In the genomic region with DNA sequence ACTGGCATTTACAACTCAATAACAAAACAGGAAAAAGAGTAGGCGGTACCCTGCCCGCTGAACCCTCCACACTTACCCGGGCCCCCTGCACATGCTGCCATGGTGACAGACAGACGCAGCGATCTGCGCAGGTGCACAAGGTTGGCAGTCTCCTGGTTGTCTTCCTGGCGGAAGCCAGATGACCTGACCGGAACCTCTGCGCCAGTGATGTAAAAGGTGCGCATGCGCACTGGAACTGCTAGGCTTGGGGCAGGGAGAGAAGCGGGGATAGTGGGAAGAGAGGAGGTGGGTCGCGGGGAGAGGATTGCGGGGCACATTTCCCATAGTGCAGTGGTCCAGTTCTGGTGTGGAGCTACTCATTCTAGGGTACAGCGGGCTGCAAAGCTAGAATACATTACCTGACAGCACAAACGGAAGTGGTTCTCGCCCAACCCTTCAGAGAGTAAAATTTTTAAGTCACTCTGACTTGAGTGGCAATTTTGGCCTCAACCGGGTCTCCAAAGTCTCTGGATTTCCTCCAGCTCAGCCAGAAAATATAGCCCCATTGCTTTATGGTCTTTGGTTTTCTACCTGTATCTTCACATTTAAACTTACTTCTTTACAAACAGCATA, we compare ENCODE assay signal across 8 mouse cellular contexts. TPM values are rescaled to one million over a fixed set of nuclear protein-coding genes. Genes with fewer than 3 reads are reported as not detected.
DNase-seq lines count a peak whose midpoint lies in the region; ATAC-seq and TF ChIP-seq lines count a peak whose summit lies in the region.

A gene (minus strand): TSS at position 164 of the 612 bp plus-strand sequence.

- H3K4me3 ChIP-seq in forebrain, embryonic 10.5 days = peak within 1 kb of the TSS; percentile 54
- peak within 1 kb of the TSS; percentile 49 to 54 for H3K4me3 ChIP-seq in heart, embryonic 14.5 days (ENCODE audit: control insufficient read depth in 1 of 2, insufficient read depth in 1 of 2, low read depth in 1 of 2, low read length in 2 of 2)
- peak within 1 kb of the TSS; percentile 48 for H3K4me3 ChIP-seq in liver, embryonic 11.5 days (ENCODE audit: low read depth, low read length)
- no peak within 1 kb of the TSS for H3K4me3 ChIP-seq in myocyte

- no peak within 1 kb of the TSS for H3ac ChIP-seq in myocyte (ENCODE audit: control insufficient read depth, insufficient read length)

- DNase-seq in CD8-positive naive resting alpha-beta T cell, adult 2 months (ENCODE audit: low read depth in 2 of 2, low spot score in 2 of 2) = peak; percentile 90 to 91
- peak; percentile 88 for DNase-seq in c-Kit-positive CD71-positive TER-119-negative erythroid progenitor cells, embryonic 14.5 days (ENCODE audit: low read depth)
- peak; percentile 94 for DNase-seq in forebrain, embryonic 10.5 days (ENCODE audit: extremely low spot score, low spot score)
- DNase-seq in kidney, postnatal 10 days = peak; percentile 94
- peak; percentile 86 for DNase-seq in liver, embryonic 11.5 days (ENCODE audit: low spot score)
- peak; percentile 87 to 93 for DNase-seq in spleen, postnatal 4 days (ENCODE audit: low spot score in 2 of 2)

- peak within 1 kb of the TSS; percentile 85 for H3K27ac ChIP-seq in forebrain, embryonic 10.5 days
- peak within 1 kb of the TSS; percentile 37 to 61; a peak in 1 of 4 replicates for H3K27ac ChIP-seq in heart, embryonic 14.5 days (replicated peaks in 1 of 2; ENCODE audit: control insufficient read depth in 1 of 2, insufficient read depth in 1 of 2, low read depth in 2 of 2, low read length in 2 of 2)
- 0 out of 2 replicates have a peak within 1 kb of the TSS, but pooled peaks have one; percentile 5 for H3K27ac ChIP-seq in liver, embryonic 11.5 days (ENCODE audit: low read depth, low read length)

- no peak for TF ChIP-seq POLR2A in myocyte (IDR thresholded peaks at IDR 0.05; ENCODE audit: insufficient read length, low read depth)

- peak within 1 kb of the TSS; percentile 62 for H3K9ac ChIP-seq in heart, embryonic 14.5 days (ENCODE audit: low read length)
- peak within 1 kb of the TSS; percentile 74 for H3K9ac ChIP-seq in liver, embryonic 11.5 days (ENCODE audit: low read depth, low read length)

- H3K79me2 ChIP-seq in myocyte (ENCODE audit: control insufficient read depth, insufficient read depth) = no peaks in the 10 kb centered on the region

- H3K4me2 ChIP-seq in heart, embryonic 14.5 days (ENCODE audit: low read length) = peak within 1 kb of the TSS; percentile 76
- peak within 1 kb of the TSS; percentile 80 for H3K4me2 ChIP-seq in liver, embryonic 11.5 days
- H3K4me2 ChIP-seq in myocyte (ENCODE audit: low read depth) = peak within 1 kb of the TSS; percentile 13

- peak; percentile 99 for ATAC-seq in heart, embryonic 14.5 days (ENCODE audit: insufficient number of reproducible peaks, insufficient read depth, low FRiP score, low read depth)
- ATAC-seq in liver, embryonic 11.5 days (replicated peaks; ENCODE audit: low FRiP score) = peak; percentile 100

- H3K36me3 ChIP-seq in forebrain, embryonic 10.5 days (replicated peaks) = no peaks in the 10 kb centered on the region
- peaks cover 19% of the 10 kb centered on the region for H3K36me3 ChIP-seq in heart, embryonic 14.5 days (ENCODE audit: control insufficient read depth, insufficient read depth, low read length)
- H3K36me3 ChIP-seq in liver, embryonic 11.5 days (ENCODE audit: control insufficient read depth, insufficient read depth, low read length) = no peaks in the 10 kb centered on the region
- peaks cover 16% of the 10 kb centered on the region for H3K36me3 ChIP-seq in myocyte (ENCODE audit: control insufficient read depth, insufficient read depth)

- no peaks in the 10 kb centered on the region for H3K27me3 ChIP-seq in forebrain, embryonic 10.5 days (ENCODE audit: poor library complexity, severe bottlenecking)
- no peaks in the 10 kb centered on the region for H3K27me3 ChIP-seq in heart, embryonic 14.5 days (ENCODE audit: control insufficient read depth, insufficient read depth, low read length)
- no peaks in the 10 kb centered on the region for H3K27me3 ChIP-seq in liver, embryonic 11.5 days (replicated peaks; ENCODE audit: control insufficient read depth, insufficient read depth, low read length)
- H3K27me3 ChIP-seq in myocyte (ENCODE audit: control insufficient read depth, insufficient read depth, insufficient read length) = no peaks in the 10 kb centered on the region

- H3K4me1 ChIP-seq in forebrain, embryonic 10.5 days = peaks cover 6% of the 10 kb centered on the region; the same call in 1 of the 2 replicates
- no peaks in the 10 kb centered on the region for H3K4me1 ChIP-seq in heart, embryonic 14.5 days (ENCODE audit: control insufficient read depth in 2 of 2, insufficient read depth in 2 of 2, low read length in 2 of 2)
- no peaks in the 10 kb centered on the region for H3K4me1 ChIP-seq in liver, embryonic 11.5 days (replicated peaks; ENCODE audit: control insufficient read depth, insufficient read depth, low read length)

- WGBS in forebrain, embryonic 10.5 days = 8% methylated on average over 19 of the region's 19 CpGs
- WGBS in heart, embryonic 14.5 days = 9% methylated on average over 19 of the region's 19 CpGs
- 7% methylated on average over 19 of the region's 19 CpGs for whole genome bisulfite sequencing in liver, embryonic 11.5 days

- no peaks in the 10 kb centered on the region for H3K9me3 ChIP-seq in forebrain, embryonic 10.5 days
- 0 out of 2 replicates have a peak, but pooled peaks cover 4% of the 10 kb centered on the region for H3K9me3 ChIP-seq in heart, embryonic 14.5 days (ENCODE audit: control insufficient read depth, low read length)
- H3K9me3 ChIP-seq in liver, embryonic 11.5 days (ENCODE audit: control insufficient read depth, low read length) = no peaks in the 10 kb centered on the region

TF ChIP-seq in myocyte, 11 proteins besides CTCF, POLR2A, EP300 and RAD21:
- TF ChIP-seq MYOD1 (IDR thresholded peaks at IDR 0.05; ENCODE audit: control insufficient read depth in 1 of 3, insufficient read length in 2 of 3, low read depth in 2 of 3) (no peak), CEBPB (IDR thresholded peaks at IDR 0.05; ENCODE audit: insufficient read depth, poor library complexity, severe bottlenecking) (no peak), E2F4 (IDR thresholded peaks at IDR 0.05; ENCODE audit: insufficient read depth) (no peak), MYOG (IDR thresholded peaks at IDR 0.05; ENCODE audit: control insufficient read depth in 1 of 3, insufficient read depth in 1 of 3, insufficient read length in 2 of 3, low read depth in 2 of 3) (no peak), POLR2AphosphoS2 (IDR thresholded peaks at IDR 0.05; ENCODE audit: insufficient read length, low read depth) (peak; percentile 67)

RNA-seq across cellular contexts. Expression of the gene that starts here (rescaled TPM):
- polyA plus RNA-seq in forebrain, embryonic 10.5 days (2016; fragmentation: Nextera tagmentation; extraction: Ambion mirVana) = 0.24 TPM in 1 of 2 replicates, not detected in the other
- polyA plus RNA-seq in heart, embryonic 14.5 days (2014; fragmentation: Nextera tagmentation; extraction: Ambion mirVana) = 0.28 TPM in 1 of 2 replicates, not detected in the other
- 0.19 TPM in 1 of 2 replicates, not detected in the other for polyA plus RNA-seq in liver, embryonic 11.5 days (2014; fragmentation: Nextera tagmentation; extraction: Ambion mirVana)
- 0.92 TPM for polyA plus RNA-seq in myocyte (2012; fragmentation: generic; extraction: Trizol)

Comparison
In these comparisons a context has a peak if more than half of its experiments do, and no peak if none do; other contexts are left out.
1. Peak in DNase-seq, H3K4me3 ChIP-seq and H3K27ac ChIP-seq in forebrain, embryonic 10.5 days; RNA of the gene not detected or under 1 TPM.
2. Peak in ATAC-seq, H3K4me3 ChIP-seq, H3K27ac ChIP-seq, H3K9ac ChIP-seq and H3K4me2 ChIP-seq in heart, embryonic 14.5 days; RNA of the gene not detected or under 1 TPM.
3. Peak in DNase-seq, ATAC-seq, H3K4me3 ChIP-seq, H3K27ac ChIP-seq, H3K9ac ChIP-seq and H3K4me2 ChIP-seq in liver, embryonic 11.5 days; RNA of the gene not detected or under 1 TPM.
4. H3K27ac ChIP-seq: peak in every context shown above with its lines; median percentile 85 in forebrain, embryonic 10.5 days; 49 in heart, embryonic 14.5 days; 5 in liver, embryonic 11.5 days.
5. H3K4me2 ChIP-seq: peak in every context shown above with its lines; median percentile 80 in liver, embryonic 11.5 days; 76 in heart, embryonic 14.5 days; 13 in myocyte.